Mouse (Mus musculus): ENCODE data around the gene Mgat3. TPM values are rescaled to one million over a fixed set of nuclear protein-coding genes. Genes with fewer than 3 reads are reported as not detected.
A peak's percentile ranks its signal among the peaks of the same experiment; 100 is the strongest.

The Mgat3 gene
- total and polyA plus RNA-seq, 3 experiments: 2.3 to 4.9 (median 3.5) TPM

DNA sequence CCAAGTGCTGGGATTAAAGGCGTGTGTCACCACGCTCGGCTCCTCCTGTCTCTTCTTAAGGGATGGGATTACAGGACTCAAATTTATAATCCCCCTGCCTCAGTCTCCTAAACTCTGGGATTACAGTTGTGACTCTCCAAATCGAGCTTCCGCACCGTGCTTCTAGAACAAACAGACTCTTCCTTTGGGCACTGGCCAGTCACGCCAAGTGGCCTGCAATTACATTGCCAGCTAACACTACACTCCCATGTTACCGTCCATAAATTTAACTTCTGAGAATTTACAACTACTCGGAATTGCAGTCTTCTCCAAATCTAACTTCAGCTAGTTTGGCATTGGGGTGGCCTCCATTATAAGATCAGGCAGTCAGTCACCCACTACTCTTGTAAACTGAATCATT, 41.1 kb upstream of the Mgat3 start:
- H3K36me3 ChIP-seq (ENCODE audit: control insufficient read depth, insufficient read depth, low read length): no peaks in the 10 kb centered on the region
- peaks cover under 1% of the 10 kb centered on the region; the same call in 1 of the 2 replicates for H3K79me2 ChIP-seq (replicated peaks; ENCODE audit: control insufficient read depth, insufficient read depth, low read length)
- 71% methylated on average over 9 of the region's 9 CpGs for WGBS
- intact Hi-C loops (cut with DNase I): loop anchor here (2.0 to 5.0 kb wide), 2 partner anchors 50 to 95 kb away; no protein-coding TSS in a partner anchor
- H3K9ac ChIP-seq (ENCODE audit: low read depth, low read length): no peak overlapping the region
- no peak for TF ChIP-seq CTCF (IDR thresholded peaks at IDR 0.05)
- TF ChIP-seq EP300 (IDR thresholded peaks at IDR 0.05; ENCODE audit: insufficient read depth, low read depth, low read length): no peak
- TF ChIP-seq POLR2A (IDR thresholded peaks at IDR 0.05; ENCODE audit: insufficient read depth, low read depth, low read length): no peak
- peak overlapping the region; percentile 81; the same call in 1 of the 2 replicates for H3K4me3 ChIP-seq
- no peaks in the 10 kb centered on the region for H3K27me3 ChIP-seq (ENCODE audit: control insufficient read depth, insufficient read depth, low read length)
- no peak for DNase-seq
- H3K27ac ChIP-seq: peak overlapping the region; percentile 99
- peaks cover 9% of the 10 kb centered on the region for H3K4me1 ChIP-seq (ENCODE audit: control insufficient read depth, insufficient read depth, low read length)

DNA sequence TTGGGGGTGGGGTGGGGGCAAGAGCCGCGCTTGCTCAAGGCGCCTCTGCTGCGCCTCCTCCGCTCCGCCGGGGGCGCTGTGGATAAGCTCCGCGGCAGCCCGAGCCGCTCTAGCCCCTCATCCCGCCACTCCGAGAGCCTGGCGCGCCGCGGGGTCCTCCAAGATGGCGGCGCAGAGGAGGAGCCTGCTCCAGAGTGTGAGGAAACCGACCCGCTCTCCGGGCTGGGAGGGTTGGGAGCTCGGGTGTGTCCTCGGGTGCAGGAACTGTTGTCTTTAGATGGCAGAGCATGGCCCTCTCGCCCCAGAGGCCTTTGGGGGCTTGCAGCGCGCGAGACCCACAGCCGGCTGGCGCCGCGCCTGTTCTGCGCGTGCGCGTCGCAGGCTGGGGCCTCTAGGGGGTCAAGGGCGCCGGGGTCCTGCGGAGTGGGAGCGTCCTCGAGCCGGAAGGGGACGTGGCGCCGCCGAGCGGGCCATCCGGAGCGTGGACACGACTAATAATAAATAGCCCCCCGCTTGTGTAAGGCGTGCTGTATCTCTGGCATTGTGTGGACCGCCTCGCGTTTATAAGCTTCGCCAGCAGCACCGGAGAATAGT, 40.4 kb upstream of the Mgat3 start, which contains the start of gene Tab1:
TSS of gene Tab1 (plus strand) at position 135 of the 594 bp plus-strand sequence.
- intact Hi-C loops (cut with DNase I): loop anchor here (2.0 to 5.0 kb wide), 2 partner anchors 50 to 94 kb away; no protein-coding TSS in a partner anchor

DNA sequence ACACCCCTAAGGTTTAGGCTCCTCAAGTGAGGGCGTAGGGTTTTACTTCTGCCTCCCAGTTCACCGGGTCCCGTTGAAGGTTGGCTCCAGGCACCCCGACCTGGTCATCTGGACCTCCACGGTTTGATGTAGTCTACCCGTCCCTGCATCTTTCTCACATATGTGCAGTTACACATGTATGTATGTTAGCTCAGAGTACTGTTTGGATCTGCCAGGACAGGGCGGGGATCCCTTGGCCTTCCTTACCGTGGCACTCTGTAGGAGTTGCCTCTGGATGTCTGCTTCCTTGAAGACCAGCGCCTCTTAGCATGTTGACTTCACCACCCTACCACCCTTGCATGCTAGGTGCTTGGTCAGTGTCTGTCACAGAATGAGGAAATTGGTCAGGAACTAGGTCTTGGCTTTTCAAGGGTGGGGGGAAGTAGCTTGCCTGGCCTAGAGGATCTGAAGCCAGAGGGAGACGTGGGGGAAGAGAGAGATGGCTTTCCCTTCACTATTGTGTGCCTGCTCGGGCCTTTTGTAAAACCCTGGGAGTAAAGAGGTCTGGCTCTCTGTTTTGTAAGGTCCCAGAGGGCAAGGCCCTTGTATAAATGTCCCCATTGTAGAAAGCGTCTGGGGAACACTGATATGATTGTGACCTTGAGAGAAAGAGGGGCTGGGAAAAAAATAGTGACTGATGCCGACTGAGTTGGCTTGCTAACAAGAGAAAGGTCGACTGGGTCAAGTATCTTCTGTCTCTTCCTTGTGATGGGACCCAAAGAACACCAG, 39.7 kb upstream of the Mgat3 start:
- Histone ChIP-seq H3K27ac (peak overlapping the region; percentile 99), H3K27me3 (ENCODE audit: control insufficient read depth, insufficient read depth, low read length) (no peaks in the 10 kb centered on the region), H3K4me3 (peak overlapping the region; percentile 81), H3K4me1 (ENCODE audit: control insufficient read depth, insufficient read depth, low read length) (peaks cover 13% of the 10 kb centered on the region), H3K36me3 (ENCODE audit: control insufficient read depth, insufficient read depth, low read length) (no peaks in the 10 kb centered on the region), H3K9ac (ENCODE audit: low read depth, low read length) (peak overlapping the region; percentile 95), H3K79me2 (replicated peaks; ENCODE audit: control insufficient read depth, insufficient read depth, low read length) (peaks cover 1% of the 10 kb centered on the region; the same call in 1 of the 2 replicates)
- 2% methylated on average over 14 of the region's 14 CpGs for WGBS
- intact Hi-C loops (cut with DNase I): loop anchor here (2.0 to 5.0 kb wide), 2 partner anchors 51 to 93 kb away; no protein-coding TSS in a partner anchor
- DNase-seq: peak in 1 of 2 experiments; percentile 55
- TF ChIP-seq CTCF (IDR thresholded peaks at IDR 0.05) (no peak), POLR2A (IDR thresholded peaks at IDR 0.05; ENCODE audit: insufficient read depth, low read depth, low read length) (peak; percentile 1; the same call in 1 of the 2 replicates), EP300 (IDR thresholded peaks at IDR 0.05; ENCODE audit: insufficient read depth, low read depth, low read length) (peak; percentile 5; the same call in 1 of the 2 replicates)

More for the DNA sequence above, 40.4 kb upstream of the Mgat3 start, which contains the start of gene Tab1:
- H3K27me3 ChIP-seq (ENCODE audit: control insufficient read depth, insufficient read depth, low read length): no peaks in the 10 kb centered on the region
- peaks cover 1% of the 10 kb centered on the region; the same call in 1 of the 2 replicates for H3K79me2 ChIP-seq (replicated peaks; ENCODE audit: control insufficient read depth, insufficient read depth, low read length)
- TF ChIP-seq CTCF (IDR thresholded peaks at IDR 0.05) (peak; percentile 90), EP300 (IDR thresholded peaks at IDR 0.05; ENCODE audit: insufficient read depth, low read depth, low read length) (peak; percentile 32; the same call in 1 of the 2 replicates), POLR2A (IDR thresholded peaks at IDR 0.05; ENCODE audit: insufficient read depth, low read depth, low read length) (peak; percentile 79)
- peak within 1 kb of the TSS; percentile 99 for H3K27ac ChIP-seq
- DNase-seq: peak; percentile 94 to 95
- peaks cover 9% of the 10 kb centered on the region for H3K4me1 ChIP-seq (ENCODE audit: control insufficient read depth, insufficient read depth, low read length)
- H3K4me3 ChIP-seq: peak within 1 kb of the TSS; percentile 81
- H3K36me3 ChIP-seq (ENCODE audit: control insufficient read depth, insufficient read depth, low read length): no peaks in the 10 kb centered on the region
- WGBS: 0% methylated on average over 58 of the region's 59 CpGs
- peak within 1 kb of the TSS; percentile 95 for H3K9ac ChIP-seq (ENCODE audit: low read depth, low read length)

DNA sequence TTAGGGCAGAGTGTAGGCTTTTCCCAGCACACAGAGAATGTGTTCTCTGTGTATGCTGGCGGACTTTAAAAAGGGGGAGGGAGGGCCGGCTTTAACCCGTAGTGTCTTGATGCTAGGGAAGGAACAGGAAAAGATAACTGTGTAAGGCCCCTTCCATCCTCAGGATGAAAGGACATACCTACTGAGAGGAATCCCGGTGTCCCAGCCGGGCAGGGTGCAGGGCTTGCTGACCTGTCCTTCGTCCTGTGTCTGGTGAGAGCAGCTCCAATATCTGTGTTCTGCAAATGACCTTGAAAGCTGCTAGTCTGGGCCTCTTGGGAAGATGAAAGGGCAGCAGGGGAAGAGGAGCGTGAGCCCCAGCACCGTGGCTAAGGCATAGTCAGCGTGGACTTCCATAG, 39.1 kb upstream of the Mgat3 start:
- TF ChIP-seq CTCF (IDR thresholded peaks at IDR 0.05) (no peak), POLR2A (IDR thresholded peaks at IDR 0.05; ENCODE audit: insufficient read depth, low read depth, low read length) (peak; percentile 44; the same call in 1 of the 2 replicates)
- Histone ChIP-seq H3K4me1 (ENCODE audit: control insufficient read depth, insufficient read depth, low read length) (peaks cover 15% of the 10 kb centered on the region), H3K79me2 (replicated peaks; ENCODE audit: control insufficient read depth, insufficient read depth, low read length) (peaks cover 1% of the 10 kb centered on the region; the same call in 1 of the 2 replicates), H3K36me3 (ENCODE audit: control insufficient read depth, insufficient read depth, low read length) (no peaks in the 10 kb centered on the region), H3K27ac (peak overlapping the region; percentile 99), H3K27me3 (ENCODE audit: control insufficient read depth, insufficient read depth, low read length) (no peaks in the 10 kb centered on the region), H3K4me3 (peak overlapping the region; percentile 81; the same call in 1 of the 2 replicates), H3K9ac (ENCODE audit: low read depth, low read length) (peak overlapping the region; percentile 95)
- intact Hi-C loops (cut with DNase I): loop anchor here (5.0 kb wide), 1 partner anchor 93 kb away; no protein-coding TSS in a partner anchor
- WGBS: 19% methylated on average over 9 of the region's 9 CpGs
- peak; percentile 46 to 47 for DNase-seq

DNA sequence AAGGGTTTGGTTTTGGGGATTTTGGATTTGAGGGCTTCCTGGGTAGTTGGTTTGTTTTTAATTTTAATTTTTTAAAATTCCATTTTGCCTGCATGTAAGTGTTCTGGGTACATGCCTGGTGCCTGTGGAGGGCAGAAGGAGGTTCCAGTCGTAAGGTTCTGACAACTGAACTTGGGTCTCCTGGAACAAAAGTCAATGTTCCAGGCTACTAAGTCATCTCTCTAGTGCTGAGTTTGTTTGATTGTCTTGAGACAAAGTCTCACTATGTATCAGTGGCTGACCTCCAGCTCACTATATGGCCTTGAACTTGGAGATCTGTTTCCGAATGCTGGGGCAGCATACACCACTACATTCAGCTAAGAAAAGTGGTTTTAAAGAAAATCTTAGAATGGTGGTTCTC, 38.0 kb upstream of the Mgat3 start:
- H3K79me2 ChIP-seq (replicated peaks; ENCODE audit: control insufficient read depth, insufficient read depth, low read length): peaks cover 1% of the 10 kb centered on the region; the same call in 1 of the 2 replicates
- H3K4me1 ChIP-seq (ENCODE audit: control insufficient read depth, insufficient read depth, low read length): peaks cover 16% of the 10 kb centered on the region
- 74% methylated on average over 2 of the region's 2 CpGs for WGBS
- no peak overlapping the region for H3K9ac ChIP-seq (ENCODE audit: low read depth, low read length)
- TF ChIP-seq POLR2A (IDR thresholded peaks at IDR 0.05; ENCODE audit: insufficient read depth, low read depth, low read length): no peak
- no peak for TF ChIP-seq EP300 (IDR thresholded peaks at IDR 0.05; ENCODE audit: insufficient read depth, low read depth, low read length)
- TF ChIP-seq CTCF (IDR thresholded peaks at IDR 0.05): no peak
- DNase-seq: no peak
- peaks cover 5% of the 10 kb centered on the region for H3K36me3 ChIP-seq (ENCODE audit: control insufficient read depth, insufficient read depth, low read length)
- H3K27ac ChIP-seq: peak overlapping the region; percentile 99
- no peak overlapping the region for H3K4me3 ChIP-seq
- intact Hi-C loops (cut with DNase I): no loop called here
- no peaks in the 10 kb centered on the region for H3K27me3 ChIP-seq (ENCODE audit: control insufficient read depth, insufficient read depth, low read length)
